Mouse (Mus musculus): Measurements from ENCODE around the gene Adra1b. TPM values are rescaled to one million over a fixed set of nuclear protein-coding genes. Genes with fewer than 3 reads are reported as not detected.

The Adra1b gene
- polyA plus RNA-seq, 1 experiment from 2014 or later, result 3.1 TPM

GRCm38 (mm10) chr11:43817368-43817923 is 83.6 kb downstream of the Adra1b start:
- H3K4me3 ChIP-seq (replicated peaks; ENCODE audit: low read depth, low read length), result no peak overlapping the region
- no peak overlapping the region for H3K4me2 ChIP-seq (ENCODE audit: low read length)
- no peaks in the 10 kb centered on the region for H3K36me3 ChIP-seq (ENCODE audit: control insufficient read depth, insufficient read depth, low read length)
- DNase-seq, result no peak
- no peak for ATAC-seq (ENCODE audit: low FRiP score, low TSS enrichment)
- H3K4me1 ChIP-seq (ENCODE audit: control insufficient read depth, insufficient read depth, low read length), result no peaks in the 10 kb centered on the region
- no peaks in the 10 kb centered on the region for H3K27me3 ChIP-seq (ENCODE audit: control insufficient read depth, insufficient read depth, low read length)
- H3K27ac ChIP-seq (replicated peaks; ENCODE audit: low read depth, low read length), result no peak overlapping the region
- H3K9ac ChIP-seq (replicated peaks; ENCODE audit: low read length), result no peak overlapping the region
- WGBS, result 76% methylated on average over 9 of the region's 9 CpGs
- H3K9me3 ChIP-seq (ENCODE audit: control insufficient read depth, low read length), result no peaks in the 10 kb centered on the region

- no peak for ATAC-seq (ENCODE audit: low FRiP score, low TSS enrichment)
- no peaks in the 10 kb centered on the region for H3K36me3 ChIP-seq (ENCODE audit: control insufficient read depth, insufficient read depth, low read length)
- no peak overlapping the region for H3K9ac ChIP-seq (replicated peaks; ENCODE audit: low read length)
- no peak for DNase-seq
- no peaks in the 10 kb centered on the region for H3K9me3 ChIP-seq (ENCODE audit: control insufficient read depth, low read length)
- no peak overlapping the region for H3K27ac ChIP-seq (replicated peaks; ENCODE audit: low read depth, low read length)
- no peaks in the 10 kb centered on the region for H3K27me3 ChIP-seq (ENCODE audit: control insufficient read depth, insufficient read depth, low read length)
- no peak overlapping the region for H3K4me2 ChIP-seq (ENCODE audit: low read length)
- H3K4me3 ChIP-seq (replicated peaks; ENCODE audit: low read depth, low read length), result no peak overlapping the region
- no peaks in the 10 kb centered on the region for H3K4me1 ChIP-seq (ENCODE audit: control insufficient read depth, insufficient read depth, low read length)
- 30% methylated on average over 5 of the region's 5 CpGs for WGBS
These were observed 88.5 kb downstream of the Adra1b start for GRCm38 (mm10) chr11:43812535-43812934.

GRCm38 (mm10) chr11:43807732-43808131 is 93.3 kb downstream of the Adra1b start:
- no peak overlapping the region for H3K27ac ChIP-seq (replicated peaks; ENCODE audit: low read depth, low read length)
- no peak overlapping the region for H3K4me2 ChIP-seq (ENCODE audit: low read length)
- no peaks in the 10 kb centered on the region for H3K9me3 ChIP-seq (ENCODE audit: control insufficient read depth, low read length)
- H3K9ac ChIP-seq (replicated peaks; ENCODE audit: low read length), result no peak overlapping the region
- 74% methylated on average over 5 of the region's 5 CpGs for WGBS
- DNase-seq (no peak), ATAC-seq (ENCODE audit: low FRiP score, low TSS enrichment) (no peak)
- H3K4me3 ChIP-seq (replicated peaks; ENCODE audit: low read depth, low read length), result no peak overlapping the region
- H3K4me1 ChIP-seq (ENCODE audit: control insufficient read depth, insufficient read depth, low read length), result no peaks in the 10 kb centered on the region
- H3K36me3 ChIP-seq (ENCODE audit: control insufficient read depth, insufficient read depth, low read length), result no peaks in the 10 kb centered on the region
- H3K27me3 ChIP-seq (ENCODE audit: control insufficient read depth, insufficient read depth, low read length), result no peaks in the 10 kb centered on the region

GRCm38 (mm10) chr11:43795992-43796391 is 105.0 kb downstream of the Adra1b start:
- no peak overlapping the region for H3K4me3 ChIP-seq (replicated peaks; ENCODE audit: low read depth, low read length)
- ATAC-seq (ENCODE audit: low FRiP score, low TSS enrichment), result no peak
- no peaks in the 10 kb centered on the region for H3K4me1 ChIP-seq (ENCODE audit: control insufficient read depth, insufficient read depth, low read length)
- no peaks in the 10 kb centered on the region for H3K36me3 ChIP-seq (ENCODE audit: control insufficient read depth, insufficient read depth, low read length)
- no peak overlapping the region for H3K9ac ChIP-seq (replicated peaks; ENCODE audit: low read length)
- no peak overlapping the region for H3K4me2 ChIP-seq (ENCODE audit: low read length)
- no peak for DNase-seq
- WGBS, result 79% methylated on average over 8 of the region's 8 CpGs
- H3K27ac ChIP-seq (replicated peaks; ENCODE audit: low read depth, low read length), result no peak overlapping the region
- H3K9me3 ChIP-seq (ENCODE audit: control insufficient read depth, low read length), result no peaks in the 10 kb centered on the region
- no peaks in the 10 kb centered on the region for H3K27me3 ChIP-seq (ENCODE audit: control insufficient read depth, insufficient read depth, low read length)

GRCm38 (mm10) chr11:43790446-43790845 is 110.6 kb downstream of the Adra1b start:
- ATAC-seq (ENCODE audit: low FRiP score, low TSS enrichment), result no peak
- Histone ChIP-seq H3K9ac (replicated peaks; ENCODE audit: low read length) (no peak overlapping the region), H3K36me3 (ENCODE audit: control insufficient read depth, insufficient read depth, low read length) (no peaks in the 10 kb centered on the region), H3K27me3 (ENCODE audit: control insufficient read depth, insufficient read depth, low read length) (no peaks in the 10 kb centered on the region), H3K4me1 (ENCODE audit: control insufficient read depth, insufficient read depth, low read length) (no peaks in the 10 kb centered on the region), H3K4me3 (replicated peaks; ENCODE audit: low read depth, low read length) (no peak overlapping the region), H3K27ac (replicated peaks; ENCODE audit: low read depth, low read length) (no peak overlapping the region), H3K4me2 (ENCODE audit: low read length) (no peak overlapping the region), H3K9me3 (ENCODE audit: control insufficient read depth, low read length) (no peaks in the 10 kb centered on the region)
- no peak for DNase-seq
- 93% methylated on average over 6 of the region's 6 CpGs for WGBS

- H3K4me1 ChIP-seq (ENCODE audit: control insufficient read depth, insufficient read depth, low read length), result no peaks in the 10 kb centered on the region
- H3K9ac ChIP-seq (replicated peaks; ENCODE audit: low read length), result no peak overlapping the region
- H3K9me3 ChIP-seq (ENCODE audit: control insufficient read depth, low read length), result no peaks in the 10 kb centered on the region
- WGBS, result 11% methylated on average over 2 of the region's 2 CpGs
- H3K27ac ChIP-seq (replicated peaks; ENCODE audit: low read depth, low read length), result no peak overlapping the region
- ATAC-seq (ENCODE audit: low FRiP score, low TSS enrichment), result no peak
- DNase-seq, result peak; percentile 82
- H3K36me3 ChIP-seq (ENCODE audit: control insufficient read depth, insufficient read depth, low read length), result no peaks in the 10 kb centered on the region
- H3K27me3 ChIP-seq (ENCODE audit: control insufficient read depth, insufficient read depth, low read length), result no peaks in the 10 kb centered on the region
- H3K4me2 ChIP-seq (ENCODE audit: low read length), result no peak overlapping the region
- H3K4me3 ChIP-seq (replicated peaks; ENCODE audit: low read depth, low read length), result no peak overlapping the region
These were observed 117.2 kb downstream of the Adra1b start for GRCm38 (mm10) chr11:43783772-43784171.

GRCm38 (mm10) chr11:43783106-43783505 is 117.9 kb downstream of the Adra1b start:
- Histone ChIP-seq H3K9ac (replicated peaks; ENCODE audit: low read length) (no peak overlapping the region), H3K27ac (replicated peaks; ENCODE audit: low read depth, low read length) (no peak overlapping the region), H3K4me1 (ENCODE audit: control insufficient read depth, insufficient read depth, low read length) (no peaks in the 10 kb centered on the region), H3K4me2 (ENCODE audit: low read length) (no peak overlapping the region), H3K9me3 (ENCODE audit: control insufficient read depth, low read length) (no peaks in the 10 kb centered on the region), H3K36me3 (ENCODE audit: control insufficient read depth, insufficient read depth, low read length) (no peaks in the 10 kb centered on the region), H3K4me3 (replicated peaks; ENCODE audit: low read depth, low read length) (no peak overlapping the region), H3K27me3 (ENCODE audit: control insufficient read depth, insufficient read depth, low read length) (no peaks in the 10 kb centered on the region)
- no peak for DNase-seq
- ATAC-seq (ENCODE audit: low FRiP score, low TSS enrichment), result no peak
- WGBS, result 81% methylated on average over 5 of the region's 5 CpGs

GRCm38 (mm10) chr11:43779551-43779950 is 121.5 kb downstream of the Adra1b start:
- Histone ChIP-seq H3K9me3 (ENCODE audit: control insufficient read depth, low read length) (no peaks in the 10 kb centered on the region), H3K4me2 (ENCODE audit: low read length) (no peak overlapping the region), H3K36me3 (ENCODE audit: control insufficient read depth, insufficient read depth, low read length) (no peaks in the 10 kb centered on the region), H3K27ac (replicated peaks; ENCODE audit: low read depth, low read length) (no peak overlapping the region), H3K9ac (replicated peaks; ENCODE audit: low read length) (no peak overlapping the region), H3K4me3 (replicated peaks; ENCODE audit: low read depth, low read length) (no peak overlapping the region), H3K27me3 (ENCODE audit: control insufficient read depth, insufficient read depth, low read length) (peaks cover 13% of the 10 kb centered on the region; the same call in 1 of the 2 replicates), H3K4me1 (ENCODE audit: control insufficient read depth, insufficient read depth, low read length) (no peaks in the 10 kb centered on the region)
- DNase-seq (no peak), ATAC-seq (ENCODE audit: low FRiP score, low TSS enrichment) (no peak)
- WGBS, result 75% methylated on average over 5 of the region's 5 CpGs

GRCm38 (mm10) chr11:43776324-43776694 is 124.7 kb downstream of the Adra1b start:
- H3K27ac ChIP-seq (replicated peaks; ENCODE audit: low read depth, low read length), result no peak overlapping the region
- no peaks in the 10 kb centered on the region for H3K9me3 ChIP-seq (ENCODE audit: control insufficient read depth, low read length)
- peak overlapping the region; percentile 45; the same call in 1 of the 2 replicates for H3K9ac ChIP-seq (replicated peaks; ENCODE audit: low read length)
- H3K4me2 ChIP-seq (ENCODE audit: low read length), result peak overlapping the region; percentile 67
- peaks cover 13% of the 10 kb centered on the region; the same call in 1 of the 2 replicates for H3K27me3 ChIP-seq (ENCODE audit: control insufficient read depth, insufficient read depth, low read length)
- no peaks in the 10 kb centered on the region for H3K4me1 ChIP-seq (ENCODE audit: control insufficient read depth, insufficient read depth, low read length)
- DNase-seq, result no peak
- no peak for ATAC-seq (ENCODE audit: low FRiP score, low TSS enrichment)
- H3K36me3 ChIP-seq (ENCODE audit: control insufficient read depth, insufficient read depth, low read length), result no peaks in the 10 kb centered on the region
- peak overlapping the region; percentile 36 for H3K4me3 ChIP-seq (replicated peaks; ENCODE audit: low read depth, low read length)
- WGBS, result 16% methylated on average over 8 of the region's 8 CpGs

All from midbrain, embryonic 14.5 days (tissue).